Mouse (Mus musculus) layer of hippocampus, adult 9-10 months (tissue): Measurements from ENCODE around the gene Cd24a.

ENCODE experiments used
- DNase-seq: peaks from one replicate; pipeline ENCODE4 v3.0.0; 2022; ENCODE audit warnings: low spot score

Gene Cd24a

DNA sequence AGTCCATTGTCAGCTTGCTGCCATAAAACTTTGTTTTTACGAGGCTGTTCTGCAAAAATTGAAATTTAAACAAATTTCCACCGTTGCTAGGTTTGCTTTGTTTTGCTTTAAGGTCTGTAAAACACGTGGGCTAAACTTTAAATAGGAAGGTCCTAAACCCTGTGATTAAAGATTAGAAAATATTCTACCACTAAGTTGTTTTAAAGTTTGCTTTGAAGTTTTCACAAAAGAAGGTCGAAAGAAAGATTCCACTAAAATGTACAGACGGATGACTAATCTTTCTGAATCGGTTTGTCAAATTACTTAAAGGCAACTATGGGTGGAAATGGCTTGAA lies at the start of gene Cd24a:
Gene Cd24a, plus strand, starts transcription at position 288 of the 335 bp plus-strand sequence.
- no peak for DNase-seq

DNA sequence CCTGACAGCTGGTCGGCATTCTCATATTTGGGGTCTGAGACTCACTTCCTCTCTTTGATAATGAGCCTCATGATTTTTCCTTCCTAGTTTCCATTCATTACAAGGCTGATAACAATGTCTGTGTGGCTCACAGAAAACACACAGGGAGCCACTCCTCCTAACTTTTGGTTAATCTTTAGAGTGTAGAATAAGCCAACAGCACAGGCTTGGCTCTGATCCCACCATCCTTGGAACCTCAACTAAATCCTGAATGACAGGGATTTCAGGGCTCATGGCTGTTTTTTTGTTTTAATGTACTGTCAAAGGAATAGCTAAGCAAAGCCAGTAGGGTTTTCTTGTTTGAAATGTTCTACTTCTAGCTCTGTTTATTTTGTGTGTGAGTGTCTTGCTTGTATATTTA lies 43.7 kb upstream of the Cd24a start:
- DNase-seq, result no peak

DNA sequence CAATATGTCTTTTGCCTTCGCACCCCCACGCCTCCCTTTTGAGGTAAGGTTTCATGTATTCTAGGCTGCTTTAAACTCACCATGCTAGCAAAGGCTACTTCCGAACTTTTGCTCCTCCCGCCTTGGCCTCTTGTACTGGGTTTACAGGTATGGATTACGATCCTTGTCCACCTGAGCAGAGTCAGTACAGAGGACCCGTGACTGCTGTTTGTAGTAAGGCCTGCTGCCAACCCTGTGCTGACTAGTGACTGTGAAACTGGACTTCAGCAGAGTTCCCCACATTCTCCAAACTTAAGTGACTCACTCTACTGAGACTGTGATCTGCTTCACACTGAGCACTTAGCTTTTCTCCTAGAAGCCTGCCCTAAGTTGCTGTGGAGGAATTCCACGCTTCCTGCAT lies 40.4 kb upstream of the Cd24a start:
- DNase-seq, result no peak

DNA sequence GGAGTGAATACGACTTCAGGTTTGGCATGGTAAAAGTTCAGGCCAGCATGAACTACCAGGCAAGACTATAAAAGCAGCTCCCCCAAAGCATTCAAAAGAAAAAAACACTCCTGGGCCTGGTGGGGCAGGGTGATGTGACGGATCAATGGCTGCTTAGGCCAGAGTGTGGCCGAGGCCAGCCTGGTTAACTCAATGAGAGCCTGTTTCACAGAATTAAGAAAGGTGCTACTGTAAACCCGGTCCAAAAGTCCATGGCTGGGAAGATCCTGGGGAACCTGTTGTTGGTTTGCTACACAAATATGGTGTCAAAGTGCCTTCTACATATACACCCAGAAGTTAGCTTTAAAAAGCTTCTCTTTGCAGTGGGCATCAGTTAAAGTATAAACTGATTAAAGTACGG lies 39.3 kb upstream of the Cd24a start:
- DNase-seq, result no peak

DNA sequence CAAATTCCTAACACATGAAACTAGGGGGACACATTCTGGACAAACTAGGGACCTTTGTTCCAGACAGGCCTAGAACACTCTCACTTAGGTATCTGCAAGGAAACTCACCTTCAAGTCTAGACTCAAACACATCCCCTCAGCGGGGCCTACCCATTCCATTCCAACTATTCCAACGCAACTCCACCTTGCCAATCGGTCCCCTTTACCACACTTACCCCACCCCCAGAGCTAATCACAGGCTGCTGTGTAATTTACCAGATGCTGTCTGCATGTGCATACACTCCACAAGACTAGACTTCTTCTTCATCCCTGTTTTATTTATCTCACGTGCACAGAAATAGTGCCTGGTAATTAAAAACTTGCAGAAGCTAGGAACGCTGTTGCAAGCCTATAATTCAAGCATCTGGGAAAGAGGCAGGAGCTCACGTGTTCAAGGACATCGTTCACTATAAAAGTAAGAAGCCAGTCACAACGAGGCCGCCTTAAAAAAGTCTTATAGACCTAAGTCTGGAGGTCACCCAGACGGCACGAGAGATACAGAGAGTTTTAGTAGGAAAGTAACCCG lies 38.3 kb upstream of the Cd24a start:
- DNase-seq, result no peak

DNA sequence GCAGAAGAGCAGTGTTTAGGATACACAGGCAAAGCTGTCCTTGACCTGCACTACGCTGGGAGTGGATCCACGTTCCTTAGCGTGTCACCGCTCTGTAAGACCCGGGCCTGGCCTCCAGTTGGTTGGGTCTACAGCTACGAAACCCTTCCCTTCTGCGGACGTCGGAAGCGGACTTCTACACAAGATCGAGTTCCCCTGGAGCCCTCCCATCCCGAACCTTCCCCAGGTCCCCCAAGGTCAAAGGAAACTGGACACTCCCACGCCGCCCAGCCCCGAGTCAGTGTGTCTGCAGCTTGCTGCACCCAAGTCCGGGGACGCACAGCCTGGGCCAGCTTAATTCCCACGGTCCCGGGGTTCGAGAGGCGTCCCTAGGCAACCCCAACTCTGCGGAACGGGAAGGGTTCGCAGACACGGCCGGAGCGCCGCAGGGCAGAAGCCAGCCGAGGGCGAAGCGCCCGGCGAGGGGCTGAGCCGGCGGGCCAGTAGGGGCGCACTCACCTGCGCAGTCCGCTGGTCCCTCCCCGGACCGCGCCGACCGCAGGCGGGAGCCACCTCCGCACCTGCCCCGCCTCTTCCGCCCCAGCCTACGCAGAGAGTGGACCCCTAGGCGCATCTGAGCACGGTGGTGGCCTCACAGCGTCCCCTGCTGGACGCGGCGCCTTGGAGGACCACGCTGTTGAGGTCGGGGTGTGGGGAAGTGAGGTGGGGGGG lies 37.5 kb upstream of the Cd24a start, which contains the start of gene 1700021F05Rik:
Gene 1700021F05Rik, minus strand, starts transcription at position 553 of the 711 bp plus-strand sequence.
- DNase-seq, result peak; percentile 81

DNA sequence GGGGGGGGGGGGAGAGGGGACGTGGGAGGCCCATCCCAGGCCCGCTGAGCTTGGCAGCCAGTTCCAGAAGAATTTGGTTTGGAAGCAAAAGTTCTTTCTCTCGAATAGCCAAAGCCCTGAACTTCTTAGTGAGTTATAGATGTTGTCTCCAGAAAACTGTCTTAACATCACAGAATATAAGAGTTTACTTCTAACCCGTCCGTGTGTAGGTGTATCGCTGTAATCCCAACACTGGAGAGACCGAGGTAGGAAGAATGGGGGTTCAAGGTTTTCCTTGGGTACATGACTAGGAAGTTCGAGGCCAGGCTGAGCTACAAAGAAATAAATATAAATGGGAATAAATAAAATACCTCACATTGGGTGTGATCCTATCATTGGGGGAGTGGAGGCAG lies 36.9 kb upstream of the Cd24a start:
- DNase-seq, result no peak

DNA sequence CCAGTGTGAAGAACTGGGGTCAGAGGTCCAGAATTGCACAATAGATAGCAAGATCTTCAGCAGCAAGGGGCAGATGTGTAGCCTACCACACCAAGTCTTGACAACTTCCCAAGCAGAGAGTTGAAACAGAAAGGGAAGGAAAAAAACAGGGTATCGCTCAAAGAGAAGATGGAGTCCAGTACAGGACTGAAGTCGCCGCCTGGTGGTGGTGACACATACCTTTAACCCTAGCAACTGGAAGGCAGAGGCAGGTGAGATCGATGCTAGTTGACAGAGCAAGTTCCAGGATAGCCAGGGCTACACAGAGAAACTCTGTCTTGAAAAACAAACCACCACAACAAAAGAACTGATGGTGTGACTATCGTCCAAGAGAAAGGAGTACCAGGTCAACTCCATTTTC lies 28.7 kb upstream of the Cd24a start:
- no peak for DNase-seq

DNA sequence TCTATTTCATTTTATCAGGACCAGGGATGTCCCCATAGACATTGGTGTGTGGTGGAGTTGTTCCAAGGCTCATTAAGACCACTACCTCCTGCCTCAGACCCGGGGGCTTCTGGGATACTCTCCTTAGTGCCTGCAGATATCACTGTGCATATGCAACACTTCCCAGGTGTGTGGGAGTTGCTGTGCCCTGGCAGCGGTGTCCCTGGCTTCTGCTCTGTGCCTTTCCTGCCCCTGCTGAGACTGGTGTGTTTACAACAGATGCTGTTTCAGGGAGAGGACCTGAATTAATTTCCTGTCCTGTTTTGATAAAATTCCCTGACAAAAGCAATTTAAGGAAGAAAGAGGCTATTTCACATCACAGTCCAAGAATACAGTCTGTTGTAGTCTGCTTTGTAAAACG lies 27.2 kb upstream of the Cd24a start:
- DNase-seq, result no peak

DNA sequence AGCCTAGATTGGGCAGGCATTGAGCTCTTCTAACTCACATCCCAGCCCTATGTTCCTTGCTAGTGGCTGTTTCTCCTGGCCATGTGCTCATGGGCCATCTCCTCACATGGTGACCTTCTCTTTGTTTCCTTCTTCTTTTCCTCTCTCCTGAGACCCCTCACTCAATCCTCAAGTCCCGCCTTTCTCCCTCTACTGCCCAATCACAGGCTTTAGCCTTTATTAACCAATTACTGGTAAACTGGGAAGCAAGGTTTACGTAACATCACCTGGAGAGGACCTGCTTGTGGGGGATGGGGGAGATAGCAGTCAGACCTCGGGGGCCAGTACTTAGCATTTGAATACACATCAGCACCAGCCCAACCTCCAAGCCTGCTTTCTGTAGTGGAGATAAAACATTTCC lies 26.7 kb upstream of the Cd24a start:
- no peak for DNase-seq

DNA sequence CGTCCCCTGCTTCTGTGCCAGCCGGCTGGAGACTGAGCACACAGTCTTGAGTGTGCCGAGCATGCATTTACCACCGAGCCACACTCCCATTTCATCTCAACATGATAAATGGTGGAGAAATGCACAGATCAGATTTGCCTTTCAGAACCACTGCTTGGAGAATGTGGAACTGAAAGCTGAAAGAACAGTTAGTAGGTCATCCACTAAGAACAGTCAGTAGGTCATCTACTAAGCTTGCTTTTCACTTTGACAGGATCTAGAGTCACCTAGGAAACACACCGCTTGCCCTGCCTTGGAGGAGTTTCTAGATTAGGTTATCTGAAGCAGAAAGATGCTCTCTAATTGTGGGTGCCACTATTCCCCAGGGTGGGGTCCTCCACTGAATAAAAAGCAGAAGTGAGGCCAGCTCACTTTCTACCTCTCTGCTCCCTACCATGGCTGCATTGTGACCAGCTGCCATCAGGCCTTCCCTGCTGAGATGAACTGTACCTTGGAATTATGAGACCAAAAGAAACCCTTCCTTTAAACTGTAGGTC lies 20.4 kb upstream of the Cd24a start:
- DNase-seq, result no peak

DNA sequence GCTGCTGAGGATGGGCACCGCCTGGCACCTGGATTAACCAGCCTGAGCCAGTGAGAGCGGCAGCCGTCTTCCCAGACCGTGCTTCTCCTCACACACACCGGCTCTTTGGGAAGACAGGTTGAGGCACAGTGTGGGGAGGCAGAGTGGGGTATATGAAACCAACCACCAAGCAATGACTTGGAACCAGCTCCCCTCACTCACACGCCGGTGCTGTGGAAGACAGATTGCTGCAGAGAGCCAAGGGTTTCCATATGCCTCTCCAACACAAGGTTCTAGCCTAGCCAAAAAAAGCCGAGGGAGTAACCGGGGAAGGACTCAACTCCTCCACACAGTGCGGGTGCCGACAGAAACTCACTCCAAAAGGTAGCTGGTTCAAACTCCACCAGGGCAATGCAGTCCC lies 18.8 kb upstream of the Cd24a start:
- no peak for DNase-seq

DNA sequence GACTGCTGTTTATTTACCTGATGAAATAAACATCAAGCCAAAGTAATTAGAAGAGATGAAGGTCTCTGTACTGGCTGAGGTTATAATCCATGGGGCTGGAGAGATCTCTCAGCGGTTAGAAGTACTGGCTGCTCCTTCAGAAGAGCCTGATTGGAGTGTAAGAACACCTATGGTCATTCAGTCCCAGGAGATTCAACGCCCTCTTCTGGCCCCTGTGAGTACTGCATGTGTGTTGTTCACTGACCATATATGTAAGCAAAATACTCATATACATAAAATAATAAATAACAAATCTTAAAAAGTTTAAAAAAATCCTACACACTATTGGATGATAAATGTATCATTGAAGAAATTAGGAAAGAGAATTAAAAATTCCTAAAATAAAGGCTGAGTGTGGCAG lies 17.3 kb upstream of the Cd24a start:
- DNase-seq, result no peak

DNA sequence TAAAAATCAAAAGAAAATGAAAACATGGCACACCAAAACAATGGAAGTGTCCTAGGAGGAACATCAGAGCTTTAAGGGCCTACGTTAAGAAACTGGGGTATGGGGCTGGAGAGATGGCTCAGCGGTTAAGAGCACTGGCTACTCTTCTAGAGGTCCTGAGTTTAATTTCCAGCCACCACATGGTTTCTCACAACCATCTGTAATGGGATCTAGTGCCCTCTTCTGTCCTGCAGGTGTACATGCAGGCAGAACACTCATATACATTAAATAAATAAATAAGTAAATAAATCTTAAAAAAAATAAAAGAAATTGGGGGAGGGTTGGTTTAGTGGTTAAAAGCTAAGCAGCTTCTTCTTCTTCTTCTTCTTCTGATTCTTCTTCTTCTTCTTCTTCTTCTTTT lies 16.8 kb upstream of the Cd24a start:
- DNase-seq, result no peak

DNA sequence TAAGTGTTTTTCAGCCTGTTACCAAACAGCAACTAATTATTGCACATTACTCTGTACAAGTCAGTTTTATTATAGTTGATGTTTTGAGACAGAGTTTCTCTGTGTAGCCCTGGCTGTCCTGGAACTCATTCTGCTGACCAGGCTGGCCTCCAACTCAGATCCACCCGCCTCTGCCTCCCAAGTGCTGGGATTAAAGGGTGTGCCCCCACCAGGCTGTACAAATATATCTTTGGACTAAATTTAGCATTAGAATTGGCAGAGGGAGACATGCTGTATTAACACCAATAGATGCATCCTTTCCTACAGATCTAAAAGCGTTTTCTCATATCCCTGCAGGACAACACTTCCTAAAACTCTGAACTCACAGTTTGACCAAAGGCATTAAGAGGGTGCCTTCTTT lies 3.7 kb upstream of the Cd24a start:
- DNase-seq, result no peak

DNA sequence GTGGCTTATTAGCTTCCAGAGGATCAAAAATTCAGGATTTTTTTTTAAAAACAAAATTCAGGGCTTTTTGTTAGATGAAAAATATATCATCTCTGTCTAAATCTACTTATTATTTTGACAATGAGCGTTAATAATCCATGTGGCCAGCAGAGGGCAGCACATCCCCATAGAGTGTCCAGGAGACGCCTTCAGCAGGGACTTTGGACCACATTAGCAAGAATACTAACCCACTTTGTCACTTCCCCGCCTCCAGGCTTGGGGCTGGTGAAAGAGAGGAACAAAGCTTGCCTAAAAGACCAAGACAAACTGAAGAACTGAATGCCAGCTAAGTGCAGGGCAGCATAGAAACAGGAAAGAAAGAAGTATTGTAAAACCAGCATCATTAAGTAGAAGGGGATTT lies 3.1 kb upstream of the Cd24a start:
- DNase-seq, result peak; percentile 89

DNA sequence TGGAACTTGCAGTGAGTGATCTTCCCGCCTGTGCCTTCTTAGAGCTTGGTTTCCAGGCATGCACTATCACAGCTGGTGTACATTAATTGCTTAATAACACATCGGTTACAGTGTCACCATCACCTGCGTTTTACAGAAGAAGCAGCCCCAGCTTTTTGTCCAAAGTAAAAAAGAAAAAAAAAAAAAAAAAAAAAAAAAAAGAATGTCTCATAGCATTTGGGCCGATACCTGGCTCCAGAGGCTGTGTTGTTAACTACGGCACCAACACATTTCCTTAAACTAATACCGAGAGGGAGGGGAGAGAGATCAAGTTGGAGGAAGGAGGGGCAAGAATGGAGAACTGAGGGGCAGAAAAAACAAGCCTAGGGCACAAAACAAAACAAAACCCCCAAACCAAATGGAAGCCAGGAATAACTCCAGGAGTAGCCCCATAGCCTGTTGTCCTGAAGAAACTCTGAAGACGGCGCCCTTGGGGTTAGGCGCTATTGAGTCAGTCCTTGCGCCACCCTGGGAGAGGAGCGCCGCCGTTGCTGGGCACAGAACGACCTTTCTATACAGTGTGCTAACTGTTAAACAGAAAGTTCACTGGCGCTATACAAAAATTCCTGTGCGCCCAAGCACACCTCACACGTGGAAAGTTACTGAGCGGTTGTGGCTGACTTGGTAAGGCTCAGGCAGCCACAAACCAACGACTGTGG lies 636 bp upstream of the Cd24a start:
- DNase-seq, result no peak

DNA sequence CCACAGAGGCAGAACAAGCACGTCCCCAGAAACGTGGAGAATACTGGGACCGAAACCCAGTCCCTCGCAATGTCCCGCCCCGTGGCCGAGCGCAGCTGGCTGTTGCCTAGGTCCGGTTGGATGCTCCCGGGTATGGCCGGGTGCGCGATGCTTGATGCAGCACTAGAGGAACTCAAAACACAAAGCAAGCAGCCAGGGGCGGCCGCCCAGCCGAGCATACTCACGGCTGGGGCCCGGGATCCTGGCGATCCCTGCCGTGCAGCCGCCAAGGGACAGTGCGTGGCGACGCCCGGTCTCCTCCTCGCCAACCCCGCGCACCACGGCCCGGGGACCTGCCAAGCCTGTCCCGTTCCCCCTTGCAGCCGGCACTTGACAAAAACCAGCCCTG lies 276 bp downstream of the Cd24a start:
- no peak for DNase-seq

DNA sequence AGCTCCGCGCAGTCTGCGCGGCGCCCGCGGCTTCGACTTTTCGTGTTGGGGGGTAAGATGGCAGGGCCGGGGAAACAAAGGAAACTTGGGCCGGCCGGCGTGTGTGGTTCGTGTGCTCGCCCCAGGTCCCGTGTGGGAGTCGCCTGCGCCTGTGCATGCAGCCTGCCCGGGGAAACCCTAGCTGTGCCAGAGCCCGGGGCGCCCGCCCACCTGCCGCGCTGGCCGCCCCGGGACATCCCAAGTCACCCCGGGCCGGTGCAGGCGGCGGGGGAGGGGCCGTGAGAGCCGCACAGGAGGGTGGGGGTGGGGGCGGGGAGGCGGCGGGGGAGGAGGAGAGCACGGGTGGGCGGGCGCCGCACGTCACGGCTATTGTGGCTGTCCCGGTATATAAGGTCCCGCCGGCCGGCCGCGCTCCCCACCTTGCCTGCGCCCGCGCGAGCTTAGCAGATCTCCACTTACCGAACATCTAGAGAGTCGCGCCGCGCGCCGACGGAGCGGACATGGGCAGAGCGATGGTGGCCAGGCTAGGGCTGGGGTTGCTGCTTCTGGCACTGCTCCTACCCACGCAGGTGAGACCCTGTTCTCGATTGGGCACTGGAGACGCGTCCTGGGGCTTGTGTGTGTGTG lies 783 bp downstream of the Cd24a start:
- DNase-seq, result no peak

DNA sequence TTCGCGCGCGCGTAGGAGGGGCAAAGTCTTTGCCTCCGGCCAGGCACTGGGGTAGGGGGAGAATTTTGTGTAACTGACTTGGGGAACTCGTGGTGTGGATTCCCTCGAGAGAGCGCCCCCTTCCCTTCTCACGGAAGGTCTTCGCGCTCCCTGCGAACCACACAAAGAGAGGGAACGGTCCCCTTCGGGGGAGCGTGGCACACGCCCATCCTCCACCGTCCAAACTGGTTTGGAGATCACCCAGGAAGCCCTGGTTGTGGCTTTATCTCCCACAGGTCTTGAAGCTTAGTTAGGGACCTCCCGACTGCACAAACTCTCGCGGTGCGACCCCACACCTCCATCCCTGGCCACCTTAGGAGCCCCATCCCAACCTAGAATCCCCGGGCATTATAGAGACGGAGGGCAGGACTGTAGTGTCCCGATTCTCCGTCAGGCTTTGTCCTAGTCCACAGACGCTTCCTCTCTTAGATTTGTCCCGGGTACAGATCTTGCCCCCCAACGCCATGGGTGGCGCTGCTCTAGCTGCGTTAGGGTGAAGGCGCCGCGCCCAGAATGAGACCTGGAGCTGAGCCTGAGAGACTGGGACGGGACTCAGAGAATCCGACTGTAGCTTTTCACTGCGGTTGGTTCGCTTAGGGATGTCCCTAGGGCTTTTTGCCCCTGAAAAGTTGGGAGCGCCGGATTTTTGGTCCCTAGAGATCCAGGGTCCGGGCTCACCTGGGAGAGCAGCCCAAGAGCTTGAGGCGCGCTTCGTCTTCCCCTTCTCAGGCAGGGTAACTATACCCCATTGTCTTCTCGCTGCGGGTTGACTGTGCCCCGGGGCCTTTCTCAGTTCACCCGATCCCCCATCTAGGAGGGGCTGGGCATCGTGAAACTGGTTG lies 1.5 kb downstream of the Cd24a start:
- DNase-seq, result no peak

DNA sequence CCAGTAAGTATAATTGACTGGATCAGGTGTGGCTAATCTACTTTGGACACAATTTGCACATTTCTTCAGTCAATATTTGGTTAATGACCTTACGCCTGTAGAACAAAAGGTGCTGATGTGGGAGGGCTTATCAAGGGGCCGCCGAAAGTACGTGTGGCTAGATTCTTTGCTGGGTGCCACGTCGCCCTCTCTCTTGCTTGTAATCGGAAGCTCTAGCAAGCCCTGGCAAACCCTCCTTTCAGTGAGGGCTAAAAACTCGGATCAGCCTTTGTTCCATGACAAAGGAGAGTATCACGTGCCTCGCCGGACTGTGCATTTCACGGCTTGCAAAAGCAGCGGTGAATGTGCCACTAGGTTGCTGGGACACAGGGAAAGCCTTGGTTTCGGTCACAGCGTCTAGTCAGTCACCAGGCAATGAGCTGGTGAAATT lies 2.6 kb downstream of the Cd24a start:
- DNase-seq, result no peak

DNA sequence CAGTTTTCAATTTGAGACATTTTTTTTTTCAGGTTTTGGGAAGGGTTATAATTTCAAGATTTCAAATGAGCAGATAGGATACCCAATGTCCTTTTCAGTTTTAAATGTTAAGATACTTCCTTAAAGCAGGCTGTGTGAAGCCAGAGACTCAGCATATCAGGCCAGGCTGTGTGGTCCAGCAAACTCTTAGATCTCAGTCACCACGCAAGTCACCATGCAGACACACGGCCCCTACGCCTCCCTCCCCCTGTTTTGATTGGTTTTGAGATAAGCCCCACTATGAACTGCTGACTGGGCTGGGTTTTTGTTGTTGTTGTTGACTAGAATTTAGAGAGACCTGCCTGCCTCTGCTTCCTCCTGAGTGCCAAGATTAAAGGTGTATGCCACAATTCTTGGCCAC lies 3.2 kb downstream of the Cd24a start:
- DNase-seq, result no peak
